Mouse (Mus musculus) stomach, postnatal 0 days (tissue): Measurements from ENCODE around the gene Nrde2.

Source experiments
- CTCF ChIP-seq: IDR thresholded peaks from 2 replicates; pipeline ENCODE4 v1.5.1; 2016; ENCODE audit warnings: antibody characterized with exemption, low read depth, mild to moderate bottlenecking, moderate library complexity
- EP300 ChIP-seq: optimal IDR thresholded peaks from 2 replicates; pipeline ENCODE3; 2016; ENCODE audit warnings: antibody characterized with exemption

DNA sequence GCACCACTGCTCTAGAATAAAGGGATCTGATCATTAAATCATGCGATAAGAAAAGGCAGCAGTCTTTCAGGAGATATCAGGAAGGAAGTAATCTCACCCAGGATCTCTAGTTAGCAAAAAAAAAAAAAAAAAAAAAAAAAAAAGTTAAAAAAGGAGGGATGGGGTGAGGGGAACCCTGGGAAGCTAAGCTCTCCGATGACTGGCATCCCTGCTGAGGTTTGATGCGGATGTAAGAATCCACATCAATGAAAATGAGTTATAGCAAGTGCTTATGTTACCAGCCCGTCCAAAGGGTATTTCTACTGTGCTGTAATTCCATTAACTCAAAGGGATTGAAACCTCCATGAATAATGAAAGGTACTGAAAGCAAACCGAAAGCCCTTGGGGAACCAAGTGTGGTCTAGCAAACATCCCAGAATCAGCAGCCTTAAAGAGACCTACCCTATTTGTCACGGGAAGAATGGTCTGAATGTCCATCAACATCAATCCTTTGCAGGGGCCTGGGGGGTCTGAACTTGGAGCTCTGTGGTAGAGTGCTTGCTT is 19.5 kb upstream of the Nrde2 start:
- no peak for TF ChIP-seq EP300
- TF ChIP-seq CTCF: no peak
